18 mouse cellular contexts compared by ENCODE assay signal in the genomic region with DNA sequence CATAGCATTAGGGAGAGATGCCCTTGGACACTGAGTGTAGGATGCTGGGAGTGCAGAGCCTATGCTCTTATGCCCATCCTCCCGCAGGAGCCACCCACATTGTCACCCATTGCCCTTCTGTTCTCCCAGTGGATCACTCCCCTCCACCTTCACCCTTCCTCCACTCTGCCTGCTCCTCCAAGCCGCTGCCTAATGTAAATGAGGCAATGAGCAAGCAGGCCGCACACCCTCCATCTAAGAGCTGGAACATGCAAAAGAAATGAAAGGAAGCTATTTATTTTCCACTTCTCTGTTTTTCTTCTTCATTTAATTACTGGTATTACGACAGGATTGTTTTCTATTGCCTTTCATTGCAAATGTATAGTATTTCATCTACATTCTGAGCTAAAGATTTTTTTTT.
A peak's percentile ranks its signal among the peaks of the same experiment; 100 is the strongest.
DNase-seq lines count a peak whose midpoint lies in the region; ATAC-seq and TF ChIP-seq lines count a peak whose summit lies in the region.
"Had no signal": no experiment of that assay in that cellular context is flagged by ENCODE, and none has a peak within 500 bp of the region (broad histone marks: within the 10 kb centered on the region; RNA-seq: fewer than 3 reads in every experiment).

No protein-coding gene starts in this region.

- WGBS in forebrain, postnatal 0 days: 29% methylated on average over 4 of the region's 4 CpGs
- WGBS in midbrain, embryonic 13.5 days: 37% methylated on average over 4 of the region's 4 CpGs

- H3K4me2 ChIP-seq in forebrain, postnatal 0 days (ENCODE audit: low read depth): no peak overlapping the region
- H3K4me2 ChIP-seq in midbrain, embryonic 13.5 days (replicated peaks): no peak overlapping the region
- H3K4me2 ChIP-seq: kidney, embryonic 15.5 days; limb, embryonic 12.5 days; liver, embryonic 13.5 days had no signal

- H3K27ac ChIP-seq in forebrain, postnatal 0 days (ENCODE audit: low read depth, low read length): 0 out of 2 replicates have a peak overlapping the region, but pooled peaks have one; percentile 35
- H3K27ac ChIP-seq in midbrain, embryonic 13.5 days: peak overlapping the region; percentile 74
- H3K27ac ChIP-seq: heart, embryonic 10.5 days; kidney, embryonic 15.5 days; limb, embryonic 12.5 days; liver, embryonic 13.5 days; stomach, postnatal 0 days had no signal

- no peaks in the 10 kb centered on the region for H3K36me3 ChIP-seq in forebrain, postnatal 0 days (ENCODE audit: insufficient read depth)
- no peaks in the 10 kb centered on the region for H3K36me3 ChIP-seq in midbrain, embryonic 13.5 days
- H3K36me3 ChIP-seq: heart, embryonic 10.5 days; kidney, embryonic 15.5 days; limb, embryonic 12.5 days; liver, embryonic 13.5 days had no signal

- peaks cover 14% of the 10 kb centered on the region for H3K4me1 ChIP-seq in forebrain, postnatal 0 days (ENCODE audit: insufficient read depth)
- H3K4me1 ChIP-seq in midbrain, embryonic 13.5 days (replicated peaks): peaks cover 52% of the 10 kb centered on the region
- H3K4me1 ChIP-seq: heart, embryonic 10.5 days; kidney, embryonic 15.5 days; limb, embryonic 12.5 days; liver, embryonic 13.5 days; megakaryocyte, embryonic 14.5 days had no signal

- H3K9ac ChIP-seq in forebrain, postnatal 0 days: no peak overlapping the region
- H3K9ac ChIP-seq in midbrain, embryonic 13.5 days (replicated peaks): no peak overlapping the region
- H3K9ac ChIP-seq: kidney, embryonic 15.5 days; limb, embryonic 12.5 days; liver, embryonic 13.5 days had no signal

- no peak for TF ChIP-seq CTCF in forebrain, postnatal 0 days (IDR thresholded peaks at IDR 0.05; ENCODE audit: low read depth)

- ATAC-seq in frontal cortex, adult (ENCODE audit: low TSS enrichment): peak; percentile 41; the same call in 1 of the 2 replicates
- ATAC-seq in forebrain, postnatal 0 days: no peak
- ATAC-seq in midbrain, embryonic 13.5 days: no peak
- ATAC-seq in megakaryocyte, adult 5-6 weeks (ENCODE audit: poor library complexity, severe bottlenecking): no peak

- H3K4me3 ChIP-seq in forebrain, postnatal 0 days (ENCODE audit: low read depth, low read length): no peak overlapping the region
- no peak overlapping the region for H3K4me3 ChIP-seq in midbrain, embryonic 13.5 days (replicated peaks)
- H3K4me3 ChIP-seq: heart, embryonic 10.5 days; kidney, embryonic 15.5 days; limb, embryonic 12.5 days; liver, embryonic 13.5 days; megakaryocyte, embryonic 14.5 days had no signal

- DNase-seq in frontal cortex, postnatal 25 days (ENCODE audit: low spot score in 2 of 2): no peak
- DNase-seq in brain, adult 2 months (ENCODE audit: low read depth, low spot score): peak; percentile 68
- DNase-seq in forebrain, postnatal 0 days: no peak
- DNase-seq in thymus, postnatal 36 days: no peak
- no peak for DNase-seq in urinary bladder, adult 2 months (ENCODE audit: low spot score)
- DNase-seq: cerebellum, postnatal 10 days; gastrocnemius, postnatal 36 days; heart, postnatal 10 days; liver, embryonic 13.5 days; right cerebral cortex, postnatal 25 days had no signal

- no peaks in the 10 kb centered on the region for H3K27me3 ChIP-seq in forebrain, postnatal 0 days (ENCODE audit: insufficient read depth, low read length)
- H3K27me3 ChIP-seq in midbrain, embryonic 13.5 days: no peaks in the 10 kb centered on the region
- H3K27me3 ChIP-seq: kidney, embryonic 15.5 days; limb, embryonic 12.5 days; liver, embryonic 13.5 days; megakaryocyte, embryonic 14.5 days had no signal

- H3K9me3 ChIP-seq in forebrain, postnatal 0 days (ENCODE audit: low read length): no peaks in the 10 kb centered on the region
- H3K9me3 ChIP-seq in midbrain, embryonic 13.5 days: no peaks in the 10 kb centered on the region
- H3K9me3 ChIP-seq: heart, embryonic 10.5 days; kidney, embryonic 15.5 days; limb, embryonic 12.5 days; liver, embryonic 13.5 days had no signal
